Mouse (Mus musculus) liver, embryonic 14.5 days (tissue): ENCODE measurements at regions not wholly inside any gene's neighbourhood (a gene's known extent, or its start where the extent isn't known, plus 50 kb on each side); places are given as distances from the start of the nearest gene placed in this dataset.

Experiments used
- ATAC-seq: fragments of 200-750 bp; cut with Nextera tagmentation; 2 replicates; pipeline ENCODE4 v1.8.0; 2017; ENCODE audit warnings: moderate number of reproducible peaks, mild to moderate bottlenecking, moderate library complexity; ENCODE audit not compliant: insufficient read depth
- DNase-seq, 3 experiments: peaks; one replicate each; pipeline ENCODE4 v3.0.0-alpha.2; 2012 to 2013; ENCODE audit warnings: low read depth in 3 of 3, low spot score in 3 of 3
- H3K27ac ChIP-seq: fragments of 300-500 bp; sonication (generic); 2 replicates; pipeline ENCODE4 v1.5.1; 2014; ENCODE audit warnings: moderate library complexity, mild to moderate bottlenecking, control low read depth, inconsistent platforms
- H3K27me3 ChIP-seq: fragments of 300-500 bp; sonication (generic); 2 replicates; pipeline ENCODE4 v1.6.1; 2014; ENCODE audit warnings: mild to moderate bottlenecking, low read length, moderate library complexity; ENCODE audit not compliant: control insufficient read depth, insufficient read depth
- H3K36me3 ChIP-seq: fragments of 300-500 bp; sonication (generic); replicated peaks from 2 replicates; pipeline ENCODE4 v1.6.1; 2014; ENCODE audit warnings: low read depth; ENCODE audit not compliant: control insufficient read depth, insufficient read depth
- H3K4me1 ChIP-seq, 2 experiments: fragments of 200-500 bp in 1 of 2; fragments of 300-500 bp in 1 of 2; sonication (generic) in 1 of 2; replicated peaks; 2 replicates each; pipeline ENCODE4 v1.6.1; 2012 to 2014; ENCODE audit warnings: antibody characterized with exemption in 1 of 2, inconsistent platforms in 1 of 2, low read length in 1 of 2; ENCODE audit not compliant: control insufficient read depth in 2 of 2, insufficient read depth in 2 of 2
- H3K4me2 ChIP-seq: fragments of 300-500 bp; sonication (generic); 2 replicates; pipeline ENCODE4 v1.6.1; 2014; ENCODE audit warnings: low read depth, mild to moderate bottlenecking, control low read depth, moderate library complexity
- H3K4me3 ChIP-seq, 2 experiments: fragments of 200-500 bp in 1 of 2; fragments of 300-500 bp in 1 of 2; sonication (generic) in 1 of 2; 2 replicates each; pipeline ENCODE4 v1.5.1; 2012 to 2014; ENCODE audit warnings: low read depth in 2 of 2, low read length in 2 of 2, mild to moderate bottlenecking in 2 of 2, control low read depth in 1 of 2, inconsistent platforms in 1 of 2, moderate library complexity in 1 of 2; ENCODE audit not compliant: insufficient read depth in 1 of 2
- H3K9ac ChIP-seq: fragments of 300-500 bp; sonication (generic); replicated peaks from 2 replicates; pipeline ENCODE4 v1.6.1; 2014; ENCODE audit warnings: mild to moderate bottlenecking, control low read depth, moderate library complexity
- H3K9me3 ChIP-seq: fragments of 300-500 bp; sonication (generic); 2 replicates; pipeline ENCODE4 v1.6.1; 2016; ENCODE audit warnings: low read length, mixed read lengths; ENCODE audit not compliant: control insufficient read depth
- CTCF ChIP-seq: IDR thresholded peaks from 2 replicates; pipeline ENCODE4 v1.5.1; 2016; ENCODE audit warnings: antibody characterized with exemption, low read depth, control low read depth
- EP300 ChIP-seq: IDR thresholded peaks from 2 replicates; pipeline ENCODE4 v1.6.1; 2016; ENCODE audit warnings: antibody characterized with exemption, low read depth
- WGBS: fragments of 180-500 bp; shearing (Covaris S2); extraction: QIAGEN DNeasy Blood & Tissue Kit; methylation state at CpG from one replicate; pipeline ENCODE4 v1.1.7; 2014; ENCODE audit not compliant: insufficient replicate concordance; 5-methylcytosine and 5-hydroxymethylcytosine counted together

- ATAC-seq (no peak), DNase-seq (no peak)
- 56% methylated on average over 14 of the region's 14 CpGs for WGBS
- Histone ChIP-seq H3K27ac (no peak overlapping the region), H3K27me3 (no peaks in the 10 kb centered on the region), H3K9ac (no peak overlapping the region), H3K4me2 (no peak overlapping the region), H3K36me3 (no peaks in the 10 kb centered on the region), H3K4me1 (no peaks in the 10 kb centered on the region), H3K4me3 (no peak overlapping the region), H3K9me3 (no peaks in the 10 kb centered on the region)
- TF ChIP-seq CTCF (peak; percentile 62), EP300 (no peak)
Observed at GRCm38 (mm10) chr17:64529296-64529994, 71.1 kb upstream of the Man2a1 start.

- no peak overlapping the region for H3K4me3 ChIP-seq
- no peaks in the 10 kb centered on the region for H3K9me3 ChIP-seq
- WGBS = 57% methylated on average over 7 of the region's 7 CpGs
- no peaks in the 10 kb centered on the region for H3K27me3 ChIP-seq
- H3K4me1 ChIP-seq = no peaks in the 10 kb centered on the region
- DNase-seq (no peak), ATAC-seq (no peak)
- no peak overlapping the region for H3K27ac ChIP-seq
- H3K4me2 ChIP-seq = no peak overlapping the region
- H3K36me3 ChIP-seq = no peaks in the 10 kb centered on the region
- TF ChIP-seq CTCF = no peak
- no peak for TF ChIP-seq EP300
- H3K9ac ChIP-seq = no peak overlapping the region
Observed at GRCm38 (mm10) chr17:64531150-64531549, 69.4 kb upstream of the Man2a1 start.

- Histone ChIP-seq H3K9me3 (no peaks in the 10 kb centered on the region), H3K27ac (no peak overlapping the region), H3K27me3 (no peaks in the 10 kb centered on the region), H3K4me1 (no peaks in the 10 kb centered on the region; a peak in 1 of 4 replicates), H3K4me3 (no peak overlapping the region), H3K36me3 (no peaks in the 10 kb centered on the region), H3K9ac (no peak overlapping the region), H3K4me2 (no peak overlapping the region)
- WGBS = 46% methylated on average over 4 of the region's 4 CpGs
- no peak for ATAC-seq
- no peak for DNase-seq
- TF ChIP-seq CTCF (no peak), EP300 (no peak)
Observed at GRCm38 (mm10) chr17:64534323-64534722, 66.2 kb upstream of the Man2a1 start.

- no peak overlapping the region for H3K4me2 ChIP-seq
- ATAC-seq (no peak), DNase-seq (no peak)
- H3K9ac ChIP-seq = no peak overlapping the region
- 41% methylated on average over 10 of the region's 10 CpGs for WGBS
- no peaks in the 10 kb centered on the region for H3K9me3 ChIP-seq
- H3K4me3 ChIP-seq = no peak overlapping the region
- H3K27ac ChIP-seq = no peak overlapping the region
- TF ChIP-seq CTCF (no peak), EP300 (no peak)
- no peaks in the 10 kb centered on the region for H3K36me3 ChIP-seq
- no peaks in the 10 kb centered on the region for H3K27me3 ChIP-seq
- H3K4me1 ChIP-seq = no peaks in the 10 kb centered on the region; a peak in 1 of 4 replicates
Observed at GRCm38 (mm10) chr17:64538520-64538953, 62.0 kb upstream of the Man2a1 start.

GRCm38 (mm10) chr17:64540411-64540810 is 60.1 kb upstream of the Man2a1 start:
- no peaks in the 10 kb centered on the region for H3K36me3 ChIP-seq
- H3K27ac ChIP-seq = no peak overlapping the region
- H3K4me3 ChIP-seq = no peak overlapping the region
- TF ChIP-seq CTCF (no peak), EP300 (no peak)
- H3K4me1 ChIP-seq = no peaks in the 10 kb centered on the region; a peak in 1 of 4 replicates
- no peak overlapping the region for H3K4me2 ChIP-seq
- DNase-seq = no peak
- no peaks in the 10 kb centered on the region for H3K9me3 ChIP-seq
- H3K9ac ChIP-seq = no peak overlapping the region
- no peaks in the 10 kb centered on the region for H3K27me3 ChIP-seq
- ATAC-seq = no peak
- WGBS = 88% methylated on average over 8 of the region's 8 CpGs
